Mouse (Mus musculus) bone marrow, adult 2 months (tissue): ENCODE data around the gene Hif3a. TPM values are rescaled to one million over a fixed set of nuclear protein-coding genes. Genes with fewer than 3 reads are reported as not detected.

ENCODE experiments used
- H3K27ac ChIP-seq: fragments of 200-500 bp; 2 replicates; pipeline ENCODE4 v1.5.1; 2012; ENCODE audit warnings: low read depth, mild to moderate bottlenecking, control low read depth, inconsistent platforms, low read length; ENCODE audit not compliant: control insufficient read depth, poor library complexity, insufficient read depth
- H3K4me1 ChIP-seq: fragments of 200-500 bp; 2 replicates; pipeline ENCODE4 v1.6.1; 2011; ENCODE audit warnings: low read length; ENCODE audit not compliant: control insufficient read depth, insufficient read depth
- H3K4me3 ChIP-seq: fragments of 200-500 bp; replicated peaks from 2 replicates; pipeline ENCODE3; 2011; ENCODE audit warnings: mild to moderate bottlenecking, low read depth, low read length, control low read depth; ENCODE audit not compliant: control insufficient read depth
- CTCF ChIP-seq: fragments of 200-500 bp; IDR thresholded peaks from 2 replicates; pipeline ENCODE4 v1.5.1; 2011; ENCODE audit warnings: low read length, control low read depth; ENCODE audit not compliant: control insufficient read depth, insufficient read depth
- POLR2A ChIP-seq: fragments of 200-500 bp; IDR thresholded peaks from 2 replicates; pipeline ENCODE4 v1.6.1; 2011; ENCODE audit warnings: low read depth, mild to moderate bottlenecking, control low read depth, low read length, borderline replicate concordance; ENCODE audit not compliant: control insufficient read depth
- WGBS: fragments of 180-500 bp; shearing (Covaris S2); methylation state at CpG from one replicate; pipeline ENCODE4 v1.1.7; 2018; 5-methylcytosine and 5-hydroxymethylcytosine counted together
- polyA plus RNA-seq: library from polyadenylated mRNA; stranded (reverse); fragments of >200 nt; gene quantifications from 2 replicates; pipeline ENCODE4 v1.2.4, GENCODE M21; 2011; ENCODE audit warnings: low replicate concordance; ENCODE audit not compliant: missing spikeins, insufficient read depth, insufficient read length

The Hif3a gene
- polyA plus RNA-seq, 1 experiment = 1.8 TPM

GRCm38 (mm10) chr7:16982859-16983568 is 79.2 kb downstream of the Hif3a start, which contains the start of gene Gm42372:
Gm42372 (plus strand) TSS chr7:16983086.
- WGBS = 31% methylated on average over 26 of the region's 26 CpGs
- Histone ChIP-seq H3K27ac (no peak within 1 kb of the TSS), H3K4me1 (peaks cover 1% of the 10 kb centered on the region), H3K4me3 (no peak within 1 kb of the TSS)
- TF ChIP-seq CTCF (no peak), POLR2A (no peak)

Other genes starting within 250 kb of the Hif3a start
- gene Strn4, start 246.5 kb downstream of the Hif3a start, polyA plus RNA-seq = 41.2 and 92.7 TPM in 2 replicates
- gene Fkrp, start 245.7 kb downstream of the Hif3a start, polyA plus RNA-seq = 4.7 and 7.2 TPM in 2 replicates
- gene Prkd2, start 219.5 kb downstream of the Hif3a start, polyA plus RNA-seq = 22.7 and 34.2 TPM in 2 replicates
- gene Dact3, start 187.1 kb downstream of the Hif3a start, polyA plus RNA-seq = 0.54 and 1.7 TPM in 2 replicates
- gene Gng8, start 170.6 kb downstream of the Hif3a start, polyA plus RNA-seq = not detected in 2 replicates
- gene Ptgir, start 155.9 kb downstream of the Hif3a start, polyA plus RNA-seq = 8.3 and 13.0 TPM in 2 replicates
- 307 and 376 TPM in 2 replicates for gene Calm3, start 138.3 kb downstream of the Hif3a start, polyA plus RNA-seq
- not detected in 2 replicates for gene Pnmal2, start 117.7 kb downstream of the Hif3a start, polyA plus RNA-seq
- gene Pnmal1, start 102.7 kb downstream of the Hif3a start, polyA plus RNA-seq = not detected in 2 replicates
- gene Gm42372, start 79.3 kb downstream of the Hif3a start, polyA plus RNA-seq = 0.77 and 1.9 TPM in 2 replicates
- 1.4 and 2.5 TPM in 2 replicates for gene Ccdc8, start 69.7 kb downstream of the Hif3a start, polyA plus RNA-seq
- 30.6 and 70.5 TPM in 2 replicates for gene Ppp5c, start 34.5 kb downstream of the Hif3a start, polyA plus RNA-seq
- 1.1 and 1.6 TPM in 2 replicates for gene Psg16, start 11.6 kb upstream of the Hif3a start, polyA plus RNA-seq
- gene Ceacam3, start 87.9 kb upstream of the Hif3a start, polyA plus RNA-seq = not detected in 2 replicates
- gene Psg29, start 141.1 kb upstream of the Hif3a start, polyA plus RNA-seq = not detected in 2 replicates